Mouse (Mus musculus): ENCODE measurements at regions not wholly inside any gene's neighbourhood (a gene's known extent, or its start where the extent isn't known, plus 50 kb on each side); places are given as distances from the start of the nearest gene placed in this dataset.

DNA sequence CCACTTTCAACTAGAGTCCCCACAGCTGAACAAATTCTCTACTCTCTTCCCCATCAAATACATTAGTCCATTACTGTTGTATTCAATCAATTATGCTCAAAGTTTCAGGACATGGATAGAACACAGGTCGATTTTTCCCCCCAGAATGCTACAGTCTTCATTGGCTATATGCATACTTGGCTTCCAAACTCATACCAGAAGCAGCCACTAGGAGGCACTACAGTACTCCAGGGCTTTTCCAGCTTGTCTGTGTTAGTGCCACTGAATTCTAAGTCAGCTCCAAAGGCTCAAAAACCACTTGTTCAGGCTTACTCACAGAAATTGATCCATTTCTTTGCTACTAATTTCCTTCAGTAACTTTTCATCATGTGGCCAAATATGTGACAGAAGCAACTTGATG is 371.9 kb upstream of the Cdh4 start:
- TF ChIP-seq POLR2A (IDR thresholded peaks at IDR 0.05; ENCODE audit: borderline replicate concordance, insufficient read depth, low read length) (no peak), CTCF (IDR thresholded peaks at IDR 0.05; ENCODE audit: borderline replicate concordance, insufficient read depth, low read depth, low read length) (peak; percentile 13; the same call in 1 of the 2 replicates)
